29 mouse cellular contexts compared by ENCODE assay signal in the genomic region with DNA sequence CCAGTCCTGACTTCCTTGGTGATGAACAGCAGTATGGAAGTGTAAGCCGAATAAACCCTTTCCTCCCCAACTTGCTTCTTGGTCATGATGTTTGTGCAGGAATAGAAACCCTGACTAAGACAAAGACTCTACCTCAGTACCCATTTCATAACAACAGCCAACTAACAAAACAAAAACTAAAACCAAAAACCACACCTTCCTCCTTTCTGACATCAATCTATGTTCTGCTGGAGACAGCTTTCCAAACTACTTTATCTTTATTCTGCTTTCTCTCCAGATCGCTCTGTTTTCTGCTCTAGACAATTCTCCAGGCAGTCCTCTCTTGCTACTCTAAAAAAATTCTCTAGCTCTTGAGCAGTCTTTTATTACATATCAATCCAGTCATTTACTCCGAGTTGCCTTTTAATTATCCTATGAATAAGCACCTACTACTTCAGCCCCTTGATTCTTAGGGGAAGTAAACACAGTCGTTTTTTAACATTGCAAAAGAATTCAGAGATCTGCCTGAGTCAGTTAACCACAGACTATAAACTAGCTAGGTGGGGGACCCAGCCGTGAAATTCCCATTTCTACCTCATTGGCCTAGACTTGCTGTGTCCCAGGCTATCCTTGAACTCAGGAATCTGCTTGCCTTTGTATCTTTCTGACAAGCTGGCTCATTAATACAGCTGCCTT.
A peak's percentile ranks its signal among the peaks of the same experiment; 100 is the strongest.
DNase-seq lines count a peak whose midpoint lies in the region; ATAC-seq and TF ChIP-seq lines count a peak whose summit lies in the region.
"Had no signal": no experiment of that assay in that cellular context is flagged by ENCODE, and none has a peak within 500 bp of the region (broad histone marks: within the 10 kb centered on the region; RNA-seq: fewer than 3 reads in every experiment).

No protein-coding gene starts in this region.

- peak; percentile 72 for DNase-seq in 416B (ENCODE audit: low read depth)
- DNase-seq in MEL-GATA-1-ER (ENCODE audit: extremely low read depth, low read depth) = peak; percentile 9
- peak; percentile 40 for DNase-seq in fibroblast of lung, adult 2 months (ENCODE audit: low read depth)
- DNase-seq in lung, adult 2 months = no peak
- DNase-seq in testis, postnatal 10 days (ENCODE audit: low spot score) = no peak
- no peak for DNase-seq in urinary bladder, postnatal 14 days (ENCODE audit: low spot score)
- no peak for DNase-seq in kidney, postnatal 36 days
- DNase-seq: adrenal gland, adult 2 months; adrenal gland, postnatal 36 days; cerebellum, adult 8-10 months; cerebellum, postnatal 25 days; gastrocnemius, adult 2 months; gastrocnemius, postnatal 36 days; heart, postnatal 14 days; kidney, adult 8-10 months; kidney, postnatal 10 days; left cerebral cortex, postnatal 4 days; liver, embryonic 13.5 days; lung, embryonic 14.5 days; lung, postnatal 14 days; right cerebral cortex, postnatal 25 days; thymus, adult 18-20 months; thymus, postnatal 36 days had no signal

- WGBS in lung, adult 2 months = 63% methylated on average over 5 of the region's 5 CpGs

- H3K4me3 ChIP-seq in lung, adult 2 months (replicated peaks; ENCODE audit: extremely low read depth, low read depth, low read length) = no peak overlapping the region
- H3K4me3 ChIP-seq: gastrocnemius, adult 2 months; hindbrain, embryonic 12.5 days; liver, embryonic 13.5 days; midbrain, embryonic 12.5 days had no signal

- no peak for TF ChIP-seq POLR2A in lung, adult 2 months (IDR thresholded peaks at IDR 0.05; ENCODE audit: borderline replicate concordance, extremely low read depth, low read depth, low read length)

- ATAC-seq in megakaryocyte progenitor cell, adult 5-6 weeks (replicated peaks; ENCODE audit: poor library complexity) = peak; percentile 66
- ATAC-seq: forebrain, embryonic 14.5 days; hindbrain, postnatal 0 days; intestine, embryonic 16.5 days had no signal

- H3K4me1 ChIP-seq in lung, adult 2 months (ENCODE audit: control insufficient read depth, insufficient read depth, low read length) = no peaks in the 10 kb centered on the region; the same call in 1 of the 2 replicates

- no peak for TF ChIP-seq CTCF in lung, adult 2 months (IDR thresholded peaks at IDR 0.05; ENCODE audit: insufficient read depth, low read length)

Comparison
In these comparisons a context has a peak if more than half of its experiments do, and no peak if none do; other contexts are left out.
1. DNase-seq: peak in 416B (single experiment), MEL-GATA-1-ER (single experiment) and fibroblast of lung, adult 2 months (single experiment); none in lung, adult 2 months (single experiment), testis, postnatal 10 days (single experiment), urinary bladder, postnatal 14 days (single experiment) and kidney, postnatal 36 days (0 of 2).